Mouse (Mus musculus) ES-E14 (cell line): ENCODE data around the gene Mybph. TPM values are rescaled to one million over a fixed set of nuclear protein-coding genes. Genes with fewer than 3 reads are reported as not detected.

ENCODE experiments used
- DNase-seq: peaks from one replicate; pipeline ENCODE4 v3.0.0-alpha.2; 2013; ENCODE audit warnings: low read depth, low spot score
- H3K27ac ChIP-seq: 2 replicates; pipeline ENCODE4 v1.5.1; 2012; ENCODE audit warnings: low read depth, mild to moderate bottlenecking, low read length, moderate library complexity, mixed read lengths; ENCODE audit not compliant: poor library complexity, insufficient read depth, severe bottlenecking
- H3K36me3 ChIP-seq: 2 replicates; pipeline ENCODE4 v1.6.1; 2012; ENCODE audit warnings: mild to moderate bottlenecking, low read length, moderate library complexity, mixed read lengths; ENCODE audit not compliant: control insufficient read depth, poor library complexity, insufficient read depth, severe bottlenecking
- H3K4me1 ChIP-seq, 2 experiments: fragments of 150-350 bp in 1 of 2; sonication (generic) in 1 of 2; 2 replicates each; pipeline ENCODE4 v1.6.1; 2012; ENCODE audit warnings: low read length in 2 of 2, mild to moderate bottlenecking in 1 of 2, mixed read lengths in 1 of 2; ENCODE audit not compliant: control insufficient read depth in 2 of 2, insufficient read depth in 2 of 2, poor library complexity in 1 of 2
- H3K4me3 ChIP-seq, 2 experiments: fragments of 150-350 bp in 1 of 2; sonication (generic) in 1 of 2; 2 replicates each; pipeline ENCODE4 v1.5.1; 2012; ENCODE audit warnings: low read length in 2 of 2, low read depth in 1 of 2, mild to moderate bottlenecking in 1 of 2, mixed read lengths in 1 of 2; ENCODE audit not compliant: insufficient read depth in 1 of 2, poor library complexity in 1 of 2, severe bottlenecking in 1 of 2
- H3K9ac ChIP-seq: 2 replicates; pipeline ENCODE4 v1.6.1; 2012; ENCODE audit warnings: low read depth, mild to moderate bottlenecking, low read length, mixed read lengths; ENCODE audit not compliant: poor library complexity, insufficient read depth, severe bottlenecking
- H3K9me3 ChIP-seq: fragments of 150-350 bp; sonication (generic); 2 replicates; pipeline ENCODE4 v1.6.1; 2012; ENCODE audit warnings: low read depth, mild to moderate bottlenecking, low read length; ENCODE audit not compliant: control insufficient read depth, insufficient read depth
- CHD2 ChIP-seq: IDR thresholded peaks from 2 replicates; pipeline ENCODE4 v1.6.1; 2014; ENCODE audit warnings: mild to moderate bottlenecking, low read depth, low read length, inconsistent platforms
- HCFC1 ChIP-seq: IDR thresholded peaks from 2 replicates; pipeline ENCODE4 v1.6.1; 2012; ENCODE audit warnings: low read length, inconsistent platforms, borderline replicate concordance; ENCODE audit not compliant: insufficient read depth
- MAFK ChIP-seq: IDR thresholded peaks from 2 replicates; pipeline ENCODE4 v1.6.1; 2014; ENCODE audit warnings: mild to moderate bottlenecking, low read depth, low read length, inconsistent platforms; ENCODE audit not compliant: insufficient read depth
- ZC3H11A ChIP-seq: IDR thresholded peaks from 2 replicates; pipeline ENCODE4 v1.6.1; 2012; ENCODE audit warnings: low read depth, mild to moderate bottlenecking, inconsistent platforms, low read length, borderline replicate concordance
- ZNF384 ChIP-seq: IDR thresholded peaks from 2 replicates; pipeline ENCODE4 v1.6.1; 2012; ENCODE audit warnings: low read depth, low read length, inconsistent platforms
- in situ Hi-C, 2 experiments: fragments of 600-800 bp; cut with MboI; formaldehyde crosslinking; loops; one replicate each; pipeline ENCODE4 v1.15.1; 2025; ENCODE audit warnings: low sequenced_read_pairs in 2 of 2, inconsistent platforms in 1 of 2; ENCODE audit not compliant: unreplicated experiment in 2 of 2
- total RNA-seq: library from RNA; depleted of rRNA; stranded (reverse); fragments of 300-350 nt; gene quantifications from 2 replicates; pipeline ENCODE4 v1.2.3, GENCODE M21; 2012; rRNA removed

Gene Mybph
- not detected in 2 replicates for total RNA-seq

DNA sequence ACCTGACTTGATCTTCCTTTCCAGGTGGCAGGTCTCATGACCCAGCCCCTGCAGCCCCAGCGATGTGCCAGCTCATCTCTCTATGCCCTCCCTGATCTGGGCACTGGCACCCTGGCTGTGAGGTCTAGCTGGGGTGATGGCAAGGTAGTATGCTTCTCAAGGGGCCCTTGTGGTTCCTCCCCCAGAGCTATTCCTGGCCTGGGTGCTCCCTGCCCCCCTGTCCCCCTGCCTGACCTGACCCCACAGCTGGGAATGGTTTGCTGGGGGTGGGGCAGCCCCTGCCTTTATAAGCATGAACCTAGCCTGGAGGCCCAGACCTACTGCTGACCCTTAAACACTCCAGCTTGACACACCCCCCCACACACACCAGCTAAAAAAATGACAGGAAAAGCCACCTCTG is at the start of gene Mybph:
Gene Mybph, plus strand, starts transcription at position 323 of the 400 bp plus-strand sequence.
- H3K36me3 ChIP-seq = no peaks in the 10 kb centered on the region
- H3K9ac ChIP-seq = no peak within 1 kb of the TSS
- no peak within 1 kb of the TSS for H3K4me3 ChIP-seq
- H3K4me1 ChIP-seq = peaks cover 6 to 30% of the 10 kb centered on the region in 2 experiments
- no peak for TF ChIP-seq ZNF384
- no peak for TF ChIP-seq MAFK
- TF ChIP-seq HCFC1 = no peak
- no peak for TF ChIP-seq ZC3H11A
- H3K9me3 ChIP-seq = no peaks in the 10 kb centered on the region
- in situ Hi-C loops = no loop called here
- no peak for DNase-seq
- no peak within 1 kb of the TSS for H3K27ac ChIP-seq

DNA sequence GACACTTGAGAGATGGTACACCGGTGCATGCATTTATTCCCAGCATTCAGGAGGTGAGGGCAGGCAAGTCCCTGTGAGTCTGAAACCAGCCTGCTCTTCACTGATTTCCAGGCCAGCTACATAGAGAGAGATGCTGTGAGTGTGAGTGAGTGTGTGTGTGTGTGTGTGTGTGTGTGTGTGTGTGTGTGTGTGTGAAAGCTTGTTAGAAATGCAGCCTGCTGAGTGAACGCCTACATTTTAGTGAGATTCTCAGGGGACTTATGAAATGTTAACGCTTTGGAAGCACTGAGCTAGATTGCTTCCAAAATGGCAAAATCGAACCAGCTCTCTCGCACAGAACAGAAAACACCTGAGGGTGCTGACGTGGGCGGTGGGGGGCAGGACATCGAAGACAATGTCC is 47.2 kb upstream of the Mybph start:
- Histone ChIP-seq H3K9me3 (no peaks in the 10 kb centered on the region), H3K27ac (no peak overlapping the region), H3K4me3 (no peak overlapping the region), H3K4me1 (0 out of 4 replicates have a peak, but pooled peaks cover 0 to 2% of the 10 kb centered on the region in 2 experiments), H3K9ac (no peak overlapping the region), H3K36me3 (no peaks in the 10 kb centered on the region)
- no peak for DNase-seq
- in situ Hi-C loops = no loop called here
- TF ChIP-seq MAFK (no peak), CHD2 (no peak), HCFC1 (no peak), ZNF384 (no peak), ZC3H11A (no peak)

DNA sequence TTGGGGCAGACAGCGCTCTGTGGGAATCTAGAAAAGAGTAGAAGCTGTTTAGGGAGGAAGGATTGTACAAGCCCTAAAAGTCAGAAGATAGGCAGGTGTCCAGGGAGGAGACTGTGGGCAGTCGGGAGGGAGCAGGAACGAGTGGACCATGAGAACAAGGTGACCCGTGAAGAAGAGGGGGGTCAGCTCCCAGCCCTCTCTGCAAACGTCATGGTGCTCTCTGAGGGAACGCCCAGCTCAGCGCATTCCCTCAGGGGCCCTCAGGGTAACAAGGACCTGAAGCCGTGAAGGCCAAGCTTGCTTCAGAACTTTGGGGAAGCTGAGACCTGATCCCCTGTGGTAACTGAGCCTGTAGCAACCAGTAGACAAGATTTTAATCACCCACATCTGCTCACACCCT is 43.2 kb upstream of the Mybph start:
- H3K36me3 ChIP-seq = no peaks in the 10 kb centered on the region
- no peaks in the 10 kb centered on the region for H3K9me3 ChIP-seq
- no peak overlapping the region for H3K9ac ChIP-seq
- H3K4me3 ChIP-seq = no peak overlapping the region
- H3K27ac ChIP-seq = no peak overlapping the region
- peaks cover 0 to 2% of the 10 kb centered on the region in 2 experiments; a peak in 1 of 4 replicates for H3K4me1 ChIP-seq
- TF ChIP-seq CHD2 = no peak
- TF ChIP-seq MAFK = no peak
- no peak for TF ChIP-seq ZC3H11A
- no peak for TF ChIP-seq HCFC1
- no peak for TF ChIP-seq ZNF384
- no peak for DNase-seq
- in situ Hi-C loops = loop anchor here in 1 of 2 experiments (5.0 kb wide), 1 partner anchor 182 kb away; the partner anchor contains the start of gene Ppfia4

DNA sequence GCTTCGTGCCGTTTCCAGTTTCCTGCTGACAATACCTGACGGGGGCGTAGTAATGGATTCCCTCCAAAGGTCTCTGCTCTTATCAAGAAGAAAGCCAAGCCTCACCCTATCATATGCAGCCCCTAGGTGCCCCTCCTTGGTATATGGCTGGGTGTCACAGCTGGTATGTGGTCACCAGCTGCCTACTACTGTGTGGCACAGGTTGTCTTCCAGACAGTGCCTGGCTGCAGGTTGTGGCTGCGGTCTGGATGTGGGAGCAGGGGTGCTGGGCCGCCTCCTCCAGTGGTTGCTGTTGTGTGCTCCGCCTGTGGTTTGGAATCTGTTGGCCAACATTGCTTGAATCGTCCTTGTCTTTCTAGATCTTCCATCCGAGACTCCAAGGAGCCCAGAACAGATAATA is 42.5 kb upstream of the Mybph start:
- in situ Hi-C loops = loop anchor here in 1 of 2 experiments (5.0 kb wide), 1 partner anchor 182 kb away; the partner anchor contains the start of gene Ppfia4
- no peaks in the 10 kb centered on the region for H3K36me3 ChIP-seq
- H3K4me1 ChIP-seq = peaks cover 0 to 2% of the 10 kb centered on the region in 2 experiments; a peak in 1 of 4 replicates
- no peak for DNase-seq
- no peak overlapping the region for H3K27ac ChIP-seq
- no peak overlapping the region for H3K9ac ChIP-seq
- no peak for TF ChIP-seq MAFK
- TF ChIP-seq HCFC1 = no peak
- no peak for TF ChIP-seq ZNF384
- TF ChIP-seq CHD2 = no peak
- TF ChIP-seq ZC3H11A = no peak
- H3K4me3 ChIP-seq = no peak overlapping the region
- H3K9me3 ChIP-seq = no peaks in the 10 kb centered on the region
